Mouse (Mus musculus) adrenal gland, postnatal 14 days (tissue): ENCODE results near the gene Ltb4r2. TPM values are rescaled to one million over a fixed set of nuclear protein-coding genes. Genes with fewer than 3 reads are reported as not detected.
A peak's percentile ranks its signal among the peaks of the same experiment; 100 is the strongest.

Source experiments
- DNase-seq: peaks from one replicate; pipeline ENCODE4 v3.0.0; 2021; ENCODE audit warnings: mixed read lengths
- long read RNA-seq, 2 experiments: library from polyadenylated mRNA; stranded (forward); transcript quantifications; one replicate each; pipeline ENCODE4 v2.0.0; 2021
- total RNA-seq: library from RNA; stranded (reverse); gene quantifications from 2 replicates; pipeline ENCODE4 v1.2.3, GENCODE M21; 2021

Ltb4r2 gene
- total RNA-seq = 0.11 and 0.37 TPM in 2 replicates
- long read RNA-seq, experiment 1 = 0 reads
- long read RNA-seq, experiment 2 = 0 reads

GRCm38 (mm10) chr14:55761163-55761562 is at the start of gene Ltb4r2:
TSS of gene Ltb4r2 (plus strand) at chr14:55761428.
- no peak for DNase-seq

GRCm38 (mm10) chr14:55711786-55712185 is 49.4 kb upstream of the Ltb4r2 start:
- DNase-seq = no peak

GRCm38 (mm10) chr14:55713007-55713728 is 48.1 kb upstream of the Ltb4r2 start:
- peak; percentile 20 for DNase-seq

GRCm38 (mm10) chr14:55713729-55714122 is 47.5 kb upstream of the Ltb4r2 start, which contains the start of gene Tgm1:
TSS of gene Tgm1 (minus strand) at chr14:55713926.
- DNase-seq = no peak

GRCm38 (mm10) chr14:55714893-55715292 is 46.3 kb upstream of the Ltb4r2 start:
- no peak for DNase-seq

- no peak for DNase-seq
Measured at GRCm38 (mm10) chr14:55716271-55716670, 45.0 kb upstream of the Ltb4r2 start.

- no peak for DNase-seq
Measured at GRCm38 (mm10) chr14:55716884-55717283, 44.3 kb upstream of the Ltb4r2 start.

GRCm38 (mm10) chr14:55719737-55720136 is 41.5 kb upstream of the Ltb4r2 start:
- no peak for DNase-seq

GRCm38 (mm10) chr14:55720666-55721065 is 40.6 kb upstream of the Ltb4r2 start:
- no peak for DNase-seq

GRCm38 (mm10) chr14:55721076-55721475 is 40.2 kb upstream of the Ltb4r2 start:
- no peak for DNase-seq

- peak; percentile 96 for DNase-seq
Measured at GRCm38 (mm10) chr14:55721700-55722437, 39.4 kb upstream of the Ltb4r2 start, which contains the start of gene Rabggta. TSS of gene Rabggta (minus strand) at chr14:55722263.

GRCm38 (mm10) chr14:55722438-55722945 is 38.7 kb upstream of the Ltb4r2 start:
- DNase-seq = no peak

GRCm38 (mm10) chr14:55723433-55723832 is 37.8 kb upstream of the Ltb4r2 start:
- DNase-seq = no peak

GRCm38 (mm10) chr14:55724411-55724871 is 36.8 kb upstream of the Ltb4r2 start:
- DNase-seq = peak; percentile 77

GRCm38 (mm10) chr14:55726261-55726660 is 35.0 kb upstream of the Ltb4r2 start:
- DNase-seq = no peak

- DNase-seq = no peak
Measured at GRCm38 (mm10) chr14:55727889-55728685, 33.1 kb upstream of the Ltb4r2 start.

- DNase-seq = no peak
Measured at GRCm38 (mm10) chr14:55730116-55730515, 31.1 kb upstream of the Ltb4r2 start.

GRCm38 (mm10) chr14:55730531-55731032 is 30.6 kb upstream of the Ltb4r2 start:
- DNase-seq = no peak

- DNase-seq = no peak
Measured at GRCm38 (mm10) chr14:55733889-55734288, 27.3 kb upstream of the Ltb4r2 start.

GRCm38 (mm10) chr14:55734869-55735268 is 26.4 kb upstream of the Ltb4r2 start:
- DNase-seq = no peak

- no peak for DNase-seq
Measured at GRCm38 (mm10) chr14:55735334-55735733, 25.9 kb upstream of the Ltb4r2 start.

GRCm38 (mm10) chr14:55735758-55736157 is 25.5 kb upstream of the Ltb4r2 start:
- DNase-seq = no peak
